Mouse (Mus musculus): ENCODE data around the gene Prkacb. TPM values are rescaled to one million over a fixed set of nuclear protein-coding genes. Genes with fewer than 3 reads are reported as not detected.
A peak's percentile ranks its signal among the peaks of the same experiment; 100 is the strongest.

The Prkacb gene
- total RNA-seq (2021) = 100 to 1,000 TPM; 515 to 525 TPM
- long read RNA-seq, experiment 1, full-length matches to known transcripts = 618 of 705 reads
- long read RNA-seq, experiment 1, partial matches to known transcripts = 21 of 705 reads
- long read RNA-seq, experiment 1, other reads (novel, unspliced or antisense) = 66 of 705 reads
- long read RNA-seq, experiment 2, full-length matches to known transcripts = 485 of 569 reads
- long read RNA-seq, experiment 2, partial matches to known transcripts = 33 of 569 reads
- long read RNA-seq, experiment 2, other reads (novel, unspliced or antisense) = 51 of 569 reads

- DNase-seq (ENCODE audit: low spot score in 2 of 2) = peak; percentile 89 to 90
- intact Hi-C loops (cut with DNase I) = loop anchor here (5.0 kb wide), 2 partner anchors 39 to 99 kb away; partner anchors contain the start of gene Ttll7
These were observed at the start of gene Prkacb for GRCm38 (mm10) chr3:146812901-146813393. Prkacb (minus strand) TSS chr3:146812990.

- intact Hi-C loops (cut with DNase I) = no loop called here
- no peak for DNase-seq (ENCODE audit: low spot score in 2 of 2)
These were observed 47.5 kb upstream of the Prkacb start for GRCm38 (mm10) chr3:146860308-146860707.

GRCm38 (mm10) chr3:146857373-146857772, 44.6 kb upstream of the Prkacb start:
- DNase-seq (ENCODE audit: low spot score in 2 of 2) = no peak

GRCm38 (mm10) chr3:146854473-146855087, 41.8 kb upstream of the Prkacb start:
- intact Hi-C loops (cut with DNase I) = loop anchor here (5.0 kb wide), 2 partner anchors 42 to 58 kb away; partner anchors contain the start of gene Prkacb
- no peak for DNase-seq (ENCODE audit: low spot score in 2 of 2)

More at GRCm38 (mm10) chr3:146857373-146857772, 44.6 kb upstream of the Prkacb start:
- intact Hi-C loops (cut with DNase I) = no loop called here

GRCm38 (mm10) chr3:146851966-146852891, 39.4 kb upstream of the Prkacb start, which contains the start of gene Ttll7:
Ttll7 (plus strand) TSS chr3:146852367.
- intact Hi-C loops (cut with DNase I) = loop anchor here (5.0 kb wide), 2 partner anchors 40 to 60 kb away; partner anchors contain the start of gene Prkacb

GRCm38 (mm10) chr3:146849360-146849759, 36.6 kb upstream of the Prkacb start:
- no peak for DNase-seq (ENCODE audit: low spot score in 2 of 2)
- intact Hi-C loops (cut with DNase I) = no loop called here

More at GRCm38 (mm10) chr3:146851966-146852891, 39.4 kb upstream of the Prkacb start, which contains the start of gene Ttll7:
- DNase-seq (ENCODE audit: low spot score in 2 of 2) = peak; percentile 84 to 89

GRCm38 (mm10) chr3:146848112-146848511, 35.3 kb upstream of the Prkacb start:
- intact Hi-C loops (cut with DNase I) = no loop called here
- no peak for DNase-seq (ENCODE audit: low spot score in 2 of 2)

GRCm38 (mm10) chr3:146846237-146846636, 33.4 kb upstream of the Prkacb start:
- DNase-seq (ENCODE audit: low spot score in 2 of 2) = no peak
- intact Hi-C loops (cut with DNase I) = no loop called here

GRCm38 (mm10) chr3:146843470-146843869, 30.7 kb upstream of the Prkacb start:
- intact Hi-C loops (cut with DNase I) = no loop called here
- no peak for DNase-seq (ENCODE audit: low spot score in 2 of 2)

GRCm38 (mm10) chr3:146842766-146843165, 30.0 kb upstream of the Prkacb start:
- intact Hi-C loops (cut with DNase I) = no loop called here
- no peak for DNase-seq (ENCODE audit: low spot score in 2 of 2)

GRCm38 (mm10) chr3:146820718-146821117, 7.9 kb upstream of the Prkacb start:
- intact Hi-C loops (cut with DNase I) = no loop called here
- DNase-seq (ENCODE audit: low spot score in 2 of 2) = no peak

GRCm38 (mm10) chr3:146813624-146814023, 834 bp upstream of the Prkacb start:
- intact Hi-C loops (cut with DNase I) = loop anchor here (5.0 kb wide), 2 partner anchors 39 to 99 kb away; partner anchors contain the start of gene Ttll7
- no peak for DNase-seq (ENCODE audit: low spot score in 2 of 2)

GRCm38 (mm10) chr3:146812041-146812878, 530 bp downstream of the Prkacb start:
- peak in 1 of 2 experiments; percentile 12 for DNase-seq (ENCODE audit: low spot score in 2 of 2)
- intact Hi-C loops (cut with DNase I) = loop anchor here (5.0 kb wide), 2 partner anchors 40 to 100 kb away; partner anchors contain the start of gene Ttll7

GRCm38 (mm10) chr3:146793554-146794257, 19.1 kb downstream of the Prkacb start:
- intact Hi-C loops (cut with DNase I) = loop anchor here (5.0 to 10.0 kb wide), 2 partner anchors 119 to 151 kb away; no protein-coding TSS in a partner anchor
- no peak for DNase-seq (ENCODE audit: low spot score in 2 of 2)

GRCm38 (mm10) chr3:146792144-146792748, 20.5 kb downstream of the Prkacb start:
- intact Hi-C loops (cut with DNase I) = loop anchor here (5.0 to 10.0 kb wide), 2 partner anchors 120 to 153 kb away; no protein-coding TSS in a partner anchor

GRCm38 (mm10) chr3:146784233-146784632, 28.6 kb downstream of the Prkacb start:
- intact Hi-C loops (cut with DNase I) = loop anchor here (5.0 kb wide), 2 partner anchors 262 to 457 kb away; partner anchors contain the start of gene Rpf1
- DNase-seq (ENCODE audit: low spot score in 2 of 2) = no peak

More at GRCm38 (mm10) chr3:146792144-146792748, 20.5 kb downstream of the Prkacb start:
- peak in 1 of 2 experiments; percentile 34 for DNase-seq (ENCODE audit: low spot score in 2 of 2)
